Mouse (Mus musculus) brain, embryonic 14.5 days (tissue): ENCODE measurements around the gene Runx2.

ENCODE experiments used
- CTCF ChIP-seq: fragments of 200-500 bp; IDR thresholded peaks from 2 replicates; pipeline ENCODE4 v1.5.1; 2012; ENCODE audit warnings: inconsistent platforms, mild to moderate bottlenecking, moderate library complexity, borderline replicate concordance; ENCODE audit not compliant: insufficient read depth, insufficient read length; ENCODE audit errors: extremely low read depth
- POLR2A ChIP-seq: fragments of 200-500 bp; IDR thresholded peaks from 2 replicates; pipeline ENCODE4 v1.6.1; 2012; ENCODE audit warnings: mild to moderate bottlenecking, inconsistent platforms, borderline replicate concordance; ENCODE audit not compliant: poor library complexity, insufficient read depth, insufficient read length, severe bottlenecking; ENCODE audit errors: extremely low read depth

GRCm38 (mm10) chr17:44829587-44829986, 15.0 kb upstream of the Runx2 start:
- TF ChIP-seq POLR2A (no peak), CTCF (no peak)
